Mouse (Mus musculus): ENCODE measurements around the gene Gm4214. TPM values are rescaled to one million over a fixed set of nuclear protein-coding genes. Genes with fewer than 3 reads are reported as not detected.

Gm4214 gene
- polyA plus RNA-seq (2014; fragmentation: Illumina TruSeq; extraction: RNeasy Lipid Tissue Mini Kit (QIAGEN cat#74804); ENCODE audit: insufficient read depth, low read depth, low replicate concordance) = not detected

GRCm38 (mm10) chr7:22984573-22984972 is at the start of gene Gm4214:
Gene Gm4214 (minus strand): TSS chr7:22984673.

GRCm38 (mm10) chr7:23019823-23020222 is 35.4 kb upstream of the Gm4214 start, which contains the start of gene Gm4216:
Gene Gm4216 (minus strand): TSS chr7:23019923.

Other genes starting within 250 kb of the Gm4214 start
- not detected for gene Vmn1r157, start 223.0 kb downstream of the Gm4214 start, polyA plus RNA-seq (2014; fragmentation: Illumina TruSeq; extraction: RNeasy Lipid Tissue Mini Kit (QIAGEN cat#74804); ENCODE audit: insufficient read depth, low read depth, low replicate concordance)
- not detected for gene Vmn1r158, start 193.9 kb downstream of the Gm4214 start, polyA plus RNA-seq (2014; fragmentation: Illumina TruSeq; extraction: RNeasy Lipid Tissue Mini Kit (QIAGEN cat#74804); ENCODE audit: insufficient read depth, low read depth, low replicate concordance)
- gene Vmn1r159, start 141.1 kb downstream of the Gm4214 start, polyA plus RNA-seq (2014; fragmentation: Illumina TruSeq; extraction: RNeasy Lipid Tissue Mini Kit (QIAGEN cat#74804); ENCODE audit: insufficient read depth, low read depth, low replicate concordance) = not detected
- gene Vmn1r160, start 113.4 kb downstream of the Gm4214 start, polyA plus RNA-seq (2014; fragmentation: Illumina TruSeq; extraction: RNeasy Lipid Tissue Mini Kit (QIAGEN cat#74804); ENCODE audit: insufficient read depth, low read depth, low replicate concordance) = not detected
- not detected for gene Gm4216, start 35.2 kb upstream of the Gm4214 start, polyA plus RNA-seq (2014; fragmentation: Illumina TruSeq; extraction: RNeasy Lipid Tissue Mini Kit (QIAGEN cat#74804); ENCODE audit: insufficient read depth, low read depth, low replicate concordance)
- gene Vmn1r163, start 70.9 kb upstream of the Gm4214 start, polyA plus RNA-seq (2014; fragmentation: Illumina TruSeq; extraction: RNeasy Lipid Tissue Mini Kit (QIAGEN cat#74804); ENCODE audit: insufficient read depth, low read depth, low replicate concordance) = not detected
- gene Gm8720, start 82.8 kb upstream of the Gm4214 start, polyA plus RNA-seq (2014; fragmentation: Illumina TruSeq; extraction: RNeasy Lipid Tissue Mini Kit (QIAGEN cat#74804); ENCODE audit: insufficient read depth, low read depth, low replicate concordance) = not detected
- gene Gm10662, start 159.8 kb upstream of the Gm4214 start, polyA plus RNA-seq (2014; fragmentation: Illumina TruSeq; extraction: RNeasy Lipid Tissue Mini Kit (QIAGEN cat#74804); ENCODE audit: insufficient read depth, low read depth, low replicate concordance) = not detected
- gene Vmn1r165, start 232.7 kb upstream of the Gm4214 start, polyA plus RNA-seq (2014; fragmentation: Illumina TruSeq; extraction: RNeasy Lipid Tissue Mini Kit (QIAGEN cat#74804); ENCODE audit: insufficient read depth, low read depth, low replicate concordance) = not detected

Data from lung, adult 10 weeks (tissue).